Mouse (Mus musculus): Measurements from ENCODE around the gene 4921536K21Rik. TPM values are rescaled to one million over a fixed set of nuclear protein-coding genes. Genes with fewer than 3 reads are reported as not detected.
A peak's percentile ranks its signal among the peaks of the same experiment; 100 is the strongest.

4921536K21Rik gene
- polyA plus RNA-seq, 1 experiment from 2014 or later = not detected

- Histone ChIP-seq H3K36me3 (no peaks in the 10 kb centered on the region), H3K9ac (no peak overlapping the region), H3K27ac (no peak overlapping the region), H3K27me3 (replicated peaks) (peaks cover 63% of the 10 kb centered on the region), H3K4me3 (peak overlapping the region; percentile 54; the same call in 1 of the 2 replicates), H3K4me1 (peaks cover 13% of the 10 kb centered on the region), H3K9me3 (replicated peaks) (no peaks in the 10 kb centered on the region), H3K4me2 (peak overlapping the region; percentile 84)
- ATAC-seq = no peak
- WGBS (ENCODE audit: insufficient replicate concordance) = 35% methylated on average over 6 of the region's 6 CpGs
These were observed 30.6 kb downstream of the 4921536K21Rik start for GRCm38 (mm10) chr11:3864343-3864742.

DNA sequence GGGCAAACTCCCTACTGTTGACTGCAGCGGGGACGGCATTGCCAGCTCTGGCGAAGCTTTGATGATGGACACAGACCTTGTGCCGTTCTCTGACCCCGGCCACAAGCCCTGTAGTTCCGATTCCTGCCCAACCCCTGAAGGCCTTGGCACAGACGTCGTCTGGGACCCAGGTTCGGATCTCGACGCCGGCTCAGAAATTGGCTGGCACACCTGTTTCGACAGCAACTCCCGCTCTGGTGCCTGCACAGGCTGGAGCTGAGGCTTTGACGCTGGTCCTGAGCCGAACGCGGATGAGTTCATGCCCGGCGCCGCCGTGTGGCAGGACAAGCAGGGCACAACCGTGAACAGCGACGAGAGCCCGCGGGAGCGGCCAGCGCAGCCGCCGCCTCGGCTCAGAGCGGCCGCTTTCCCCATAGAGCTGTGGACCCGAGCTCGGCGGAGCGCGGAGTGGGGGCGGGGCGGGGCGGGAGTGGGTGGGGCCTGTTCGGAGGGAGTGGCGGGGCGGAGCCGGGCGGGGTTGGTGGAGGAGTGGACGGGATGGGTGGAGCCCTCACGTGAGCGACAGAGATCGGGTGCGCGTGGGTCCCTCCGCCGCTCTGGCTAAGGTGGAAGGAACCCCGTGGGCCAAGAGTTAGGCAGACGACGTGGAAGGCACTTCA lies 31.3 kb downstream of the 4921536K21Rik start, which contains the start of gene Osbp2:
Gene Osbp2, minus strand, starts transcription at position 450 of the 659 bp plus-strand sequence.
- Histone ChIP-seq H3K4me3 (peak within 1 kb of the TSS; percentile 54), H3K4me2 (peak within 1 kb of the TSS; percentile 84), H3K9me3 (replicated peaks) (no peaks in the 10 kb centered on the region), H3K4me1 (peaks cover 13% of the 10 kb centered on the region), H3K9ac (peak within 1 kb of the TSS; percentile 31), H3K36me3 (no peaks in the 10 kb centered on the region), H3K27me3 (replicated peaks) (peaks cover 64% of the 10 kb centered on the region), H3K27ac (no peak within 1 kb of the TSS)
- ATAC-seq = peak; percentile 96
- WGBS (ENCODE audit: insufficient replicate concordance) = 3% methylated on average over 57 of the region's 58 CpGs

- Histone ChIP-seq H3K27me3 (replicated peaks) (peaks cover 64% of the 10 kb centered on the region), H3K9me3 (replicated peaks) (no peaks in the 10 kb centered on the region), H3K27ac (no peak overlapping the region), H3K4me1 (peaks cover 13% of the 10 kb centered on the region), H3K36me3 (no peaks in the 10 kb centered on the region), H3K9ac (no peak overlapping the region), H3K4me3 (peak overlapping the region; percentile 54; the same call in 1 of the 2 replicates), H3K4me2 (peak overlapping the region; percentile 84)
- ATAC-seq = no peak
- WGBS (ENCODE audit: insufficient replicate concordance) = 58% methylated on average over 19 of the region's 19 CpGs
These were observed 32.0 kb downstream of the 4921536K21Rik start for GRCm38 (mm10) chr11:3862661-3863453.

- no peak for ATAC-seq
- Histone ChIP-seq H3K4me3 (no peak overlapping the region), H3K9ac (no peak overlapping the region), H3K27ac (no peak overlapping the region), H3K4me1 (peaks cover 13% of the 10 kb centered on the region), H3K27me3 (replicated peaks) (peaks cover 49% of the 10 kb centered on the region), H3K9me3 (replicated peaks) (no peaks in the 10 kb centered on the region), H3K4me2 (no peak overlapping the region), H3K36me3 (no peaks in the 10 kb centered on the region)
- 63% methylated on average over 4 of the region's 4 CpGs for WGBS (ENCODE audit: insufficient replicate concordance)
These were observed 34.5 kb downstream of the 4921536K21Rik start for GRCm38 (mm10) chr11:3860361-3860760.

DNA sequence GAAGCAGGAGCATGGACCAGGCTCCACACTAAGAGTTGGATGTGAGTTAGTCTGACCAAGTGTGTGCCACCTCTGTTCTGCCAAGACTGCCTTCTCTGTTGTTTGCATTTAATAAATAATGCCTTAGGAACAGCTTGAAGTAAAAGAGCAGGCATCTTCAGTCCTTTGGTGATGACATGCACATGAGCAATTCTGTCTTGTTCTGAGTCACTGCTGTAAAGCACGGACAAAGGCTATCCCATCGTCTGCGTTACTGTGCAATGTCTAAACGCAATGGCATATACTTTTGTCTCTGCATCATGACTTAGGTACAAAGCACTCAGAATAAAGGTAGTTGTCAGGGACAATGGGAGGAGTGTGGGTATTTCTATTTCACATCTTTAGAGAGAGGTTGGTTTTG lies 35.1 kb downstream of the 4921536K21Rik start:
- no peaks in the 10 kb centered on the region; the same call in 1 of the 2 replicates for H3K9me3 ChIP-seq (replicated peaks)
- 81% methylated on average over 4 of the region's 4 CpGs for WGBS (ENCODE audit: insufficient replicate concordance)
- peaks cover 45% of the 10 kb centered on the region for H3K27me3 ChIP-seq (replicated peaks)
- ATAC-seq = no peak
- no peak overlapping the region for H3K4me3 ChIP-seq
- H3K4me2 ChIP-seq = no peak overlapping the region
- no peaks in the 10 kb centered on the region for H3K36me3 ChIP-seq
- no peak overlapping the region for H3K9ac ChIP-seq
- H3K4me1 ChIP-seq = peaks cover 13% of the 10 kb centered on the region
- no peak overlapping the region for H3K27ac ChIP-seq

DNA sequence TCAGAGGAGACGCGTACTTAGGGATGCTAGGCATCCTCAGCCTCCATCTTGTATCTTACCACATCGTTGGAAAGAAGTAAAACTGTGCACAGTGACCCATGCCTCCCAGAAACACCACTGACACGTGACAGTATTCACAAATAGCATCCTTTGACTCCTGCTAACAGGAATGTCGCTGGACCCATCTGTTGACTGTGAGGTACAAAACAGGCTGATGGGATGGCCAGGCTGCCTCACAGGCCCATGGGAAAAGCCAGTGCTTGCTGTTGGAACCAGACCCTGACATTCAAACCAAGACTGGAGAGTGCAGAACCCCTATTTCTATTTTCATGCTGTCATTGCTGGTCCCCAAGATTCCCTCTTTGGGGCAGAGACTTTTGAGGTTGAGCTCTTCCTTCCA lies 37.0 kb downstream of the 4921536K21Rik start:
- H3K4me1 ChIP-seq = no peaks in the 10 kb centered on the region
- peaks cover 26% of the 10 kb centered on the region for H3K27me3 ChIP-seq (replicated peaks)
- no peak overlapping the region for H3K4me3 ChIP-seq
- no peak overlapping the region for H3K4me2 ChIP-seq
- ATAC-seq = no peak
- no peak overlapping the region for H3K27ac ChIP-seq
- no peaks in the 10 kb centered on the region for H3K36me3 ChIP-seq
- H3K9ac ChIP-seq = no peak overlapping the region
- 60% methylated on average over 5 of the region's 5 CpGs for WGBS (ENCODE audit: insufficient replicate concordance)
- H3K9me3 ChIP-seq (replicated peaks) = no peaks in the 10 kb centered on the region; the same call in 1 of the 2 replicates

- Histone ChIP-seq H3K36me3 (no peaks in the 10 kb centered on the region), H3K4me1 (no peaks in the 10 kb centered on the region), H3K4me3 (no peak overlapping the region), H3K4me2 (no peak overlapping the region), H3K27me3 (replicated peaks) (0 out of 2 replicates have a peak, but pooled peaks cover 7% of the 10 kb centered on the region), H3K9me3 (replicated peaks) (no peaks in the 10 kb centered on the region; the same call in 1 of the 2 replicates), H3K27ac (no peak overlapping the region), H3K9ac (no peak overlapping the region)
- no peak for ATAC-seq
- 82% methylated on average over 5 of the region's 5 CpGs for WGBS (ENCODE audit: insufficient replicate concordance)
These were observed 39.1 kb downstream of the 4921536K21Rik start for GRCm38 (mm10) chr11:3855846-3856245.

DNA sequence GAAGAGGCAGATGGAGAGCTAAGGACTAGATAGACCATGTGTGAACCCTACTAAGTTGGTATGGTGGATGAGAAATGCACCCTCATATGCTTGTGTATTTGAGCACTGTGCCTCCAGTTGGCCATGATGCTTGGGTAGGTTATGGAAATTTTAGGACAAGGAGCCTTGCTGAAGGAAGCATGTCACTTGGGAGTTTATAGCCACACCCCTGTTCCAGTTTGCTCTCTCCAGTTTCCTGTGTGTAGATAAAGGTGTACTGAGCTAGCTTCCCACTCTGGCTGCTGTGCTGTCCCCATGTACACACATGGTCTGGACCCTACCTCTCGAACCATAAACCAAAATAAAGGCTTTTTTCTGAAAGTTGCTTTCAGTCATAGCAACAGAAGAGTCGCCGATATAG lies 40.7 kb downstream of the 4921536K21Rik start:
- Histone ChIP-seq H3K4me3 (no peak overlapping the region), H3K4me2 (no peak overlapping the region), H3K27me3 (replicated peaks) (no peaks in the 10 kb centered on the region), H3K27ac (no peak overlapping the region), H3K36me3 (no peaks in the 10 kb centered on the region), H3K9ac (no peak overlapping the region), H3K9me3 (replicated peaks) (no peaks in the 10 kb centered on the region; the same call in 1 of the 2 replicates), H3K4me1 (no peaks in the 10 kb centered on the region)
- WGBS (ENCODE audit: insufficient replicate concordance) = 75% methylated on average over 3 of the region's 3 CpGs
- ATAC-seq = no peak

DNA sequence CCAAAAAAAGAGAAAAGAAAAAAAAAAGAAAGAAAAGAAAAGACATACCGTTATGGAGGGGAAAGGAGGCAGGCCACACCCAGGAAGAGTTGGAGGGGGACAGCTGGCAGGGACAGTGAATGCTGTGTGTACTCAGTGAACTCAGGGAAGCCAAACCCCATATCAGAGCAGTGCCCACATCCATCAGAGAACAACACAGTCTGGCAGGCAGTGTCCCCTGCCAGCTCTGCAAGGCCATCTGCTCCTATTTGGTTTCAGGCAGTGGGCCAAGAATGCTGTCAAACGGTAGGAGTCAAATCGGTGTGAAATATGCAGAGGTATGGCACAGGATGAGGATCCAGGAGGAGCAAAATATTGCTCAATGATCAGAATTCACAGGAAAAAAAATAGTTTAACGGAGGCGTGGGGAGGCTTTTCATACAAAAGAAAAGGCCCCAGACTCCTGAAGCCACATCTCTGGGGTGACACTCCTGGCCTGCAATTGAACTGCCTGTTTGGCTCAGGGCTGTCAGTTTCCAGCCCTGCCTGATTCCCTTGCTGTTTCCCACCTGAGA lies 41.3 kb downstream of the 4921536K21Rik start:
- H3K27ac ChIP-seq = no peak overlapping the region
- H3K27me3 ChIP-seq (replicated peaks) = no peaks in the 10 kb centered on the region
- no peaks in the 10 kb centered on the region for H3K36me3 ChIP-seq
- 75% methylated on average over 5 of the region's 5 CpGs for WGBS (ENCODE audit: insufficient replicate concordance)
- no peak overlapping the region for H3K4me2 ChIP-seq
- no peak overlapping the region for H3K9ac ChIP-seq
- no peaks in the 10 kb centered on the region; the same call in 1 of the 2 replicates for H3K9me3 ChIP-seq (replicated peaks)
- H3K4me1 ChIP-seq = no peaks in the 10 kb centered on the region
- no peak overlapping the region for H3K4me3 ChIP-seq
- ATAC-seq = no peak

DNA sequence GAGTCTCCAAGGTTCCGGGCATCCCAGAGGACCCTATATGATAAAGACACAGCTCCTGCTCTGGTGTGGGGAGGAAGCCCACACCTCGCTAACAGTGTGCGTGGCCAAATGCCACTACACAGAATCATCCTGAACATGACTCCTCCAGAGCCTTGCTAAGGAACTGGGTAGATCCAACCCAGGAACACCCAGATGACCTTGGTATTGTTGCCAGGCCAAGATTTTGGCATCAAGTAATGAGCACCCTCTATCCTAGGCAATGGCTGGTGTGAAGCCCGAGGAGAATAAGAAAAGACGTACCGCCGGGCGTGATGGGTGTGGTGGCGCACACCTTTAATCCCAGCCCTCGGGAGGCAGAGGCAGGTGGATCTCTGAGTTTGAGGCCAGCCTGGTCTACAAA lies 41.9 kb downstream of the 4921536K21Rik start:
- Histone ChIP-seq H3K4me2 (no peak overlapping the region), H3K4me1 (no peaks in the 10 kb centered on the region), H3K9me3 (replicated peaks) (no peaks in the 10 kb centered on the region; the same call in 1 of the 2 replicates), H3K27me3 (replicated peaks) (no peaks in the 10 kb centered on the region), H3K36me3 (no peaks in the 10 kb centered on the region), H3K4me3 (no peak overlapping the region), H3K27ac (no peak overlapping the region), H3K9ac (no peak overlapping the region)
- ATAC-seq = no peak
- WGBS (ENCODE audit: insufficient replicate concordance) = 83% methylated on average over 10 of the region's 10 CpGs

- Histone ChIP-seq H3K9me3 (replicated peaks) (no peaks in the 10 kb centered on the region; the same call in 1 of the 2 replicates), H3K4me1 (no peaks in the 10 kb centered on the region), H3K4me2 (no peak overlapping the region), H3K9ac (no peak overlapping the region), H3K4me3 (no peak overlapping the region), H3K27ac (no peak overlapping the region), H3K36me3 (no peaks in the 10 kb centered on the region), H3K27me3 (replicated peaks) (no peaks in the 10 kb centered on the region; the same call in 1 of the 2 replicates)
- no peak for ATAC-seq
- WGBS (ENCODE audit: insufficient replicate concordance) = 58% methylated on average over 4 of the region's 4 CpGs
These were observed 43.0 kb downstream of the 4921536K21Rik start for GRCm38 (mm10) chr11:3851872-3852271.
